Mouse (Mus musculus) forebrain, embryonic 15.5 days (tissue): ENCODE results near the gene Rev3l. TPM values are rescaled to one million over a fixed set of nuclear protein-coding genes. Genes with fewer than 3 reads are reported as not detected.
A peak's percentile ranks its signal among the peaks of the same experiment; 100 is the strongest.

Experiments
- ATAC-seq: fragments of 200-750 bp; cut with Nextera tagmentation; replicated peaks from 2 replicates; pipeline ENCODE4 v1.8.0; 2017; ENCODE audit warnings: mild to moderate bottlenecking, moderate TSS enrichment, moderate library complexity
- H3K27ac ChIP-seq: fragments of 300-500 bp; sonication (generic); replicated peaks from 2 replicates; pipeline ENCODE4 v1.5.1; 2015; ENCODE audit warnings: mild to moderate bottlenecking, inconsistent platforms
- H3K27me3 ChIP-seq: fragments of 300-500 bp; sonication (generic); 2 replicates; pipeline ENCODE4 v1.6.1; 2015; ENCODE audit warnings: inconsistent platforms
- H3K36me3 ChIP-seq: fragments of 300-500 bp; sonication (generic); 2 replicates; pipeline ENCODE4 v1.6.1; 2015; ENCODE audit warnings: mild to moderate bottlenecking, inconsistent platforms
- H3K4me1 ChIP-seq: fragments of 300-500 bp; sonication (generic); 2 replicates; pipeline ENCODE4 v1.6.1; 2015; ENCODE audit warnings: inconsistent platforms
- H3K4me2 ChIP-seq: fragments of 300-500 bp; sonication (generic); replicated peaks from 2 replicates; pipeline ENCODE4 v1.6.1; 2015; ENCODE audit warnings: mild to moderate bottlenecking, inconsistent platforms
- H3K4me3 ChIP-seq: fragments of 300-500 bp; sonication (generic); 2 replicates; pipeline ENCODE4 v1.5.1; 2015; ENCODE audit warnings: mild to moderate bottlenecking, inconsistent platforms
- H3K9ac ChIP-seq: fragments of 300-500 bp; sonication (generic); replicated peaks from 2 replicates; pipeline ENCODE4 v1.6.1; 2015; ENCODE audit warnings: mild to moderate bottlenecking, inconsistent platforms
- H3K9me3 ChIP-seq: fragments of 300-500 bp; sonication (generic); 2 replicates; pipeline ENCODE4 v1.6.1; 2016; ENCODE audit warnings: inconsistent platforms
- WGBS: fragments of 180-500 bp; shearing (Covaris S2); methylation state at CpG from one replicate; pipeline ENCODE4 v1.1.7; 2015; ENCODE audit warnings: mixed read lengths; 5-methylcytosine and 5-hydroxymethylcytosine counted together
- polyA plus RNA-seq: library from polyadenylated mRNA; unstranded; fragments of >200 nt; fragmentation: Nextera tagmentation; extraction: Ambion mirVana; gene quantifications from 2 replicates; pipeline ENCODE4 v1.2.1, GENCODE M21; 2015

Gene Rev3l
- 24.1 and 26.4 TPM in 2 replicates for polyA plus RNA-seq

- H3K9me3 ChIP-seq = no peaks in the 10 kb centered on the region
- H3K9ac ChIP-seq = peak within 1 kb of the TSS; percentile 96
- no peaks in the 10 kb centered on the region for H3K27me3 ChIP-seq
- peak within 1 kb of the TSS; percentile 92 for H3K4me3 ChIP-seq
- H3K4me2 ChIP-seq = peak within 1 kb of the TSS; percentile 64
- H3K27ac ChIP-seq = peak within 1 kb of the TSS; percentile 100
- peaks cover 26% of the 10 kb centered on the region for H3K4me1 ChIP-seq
- WGBS = under 1% methylated on average over 48 of the region's 64 CpGs
- peak; percentile 85 for ATAC-seq
- no peaks in the 10 kb centered on the region for H3K36me3 ChIP-seq
Observed at GRCm38 (mm10) chr10:39731736-39732265, at the start of gene Rev3l. TSS of gene Rev3l (plus strand) at chr10:39732118.

DNA sequence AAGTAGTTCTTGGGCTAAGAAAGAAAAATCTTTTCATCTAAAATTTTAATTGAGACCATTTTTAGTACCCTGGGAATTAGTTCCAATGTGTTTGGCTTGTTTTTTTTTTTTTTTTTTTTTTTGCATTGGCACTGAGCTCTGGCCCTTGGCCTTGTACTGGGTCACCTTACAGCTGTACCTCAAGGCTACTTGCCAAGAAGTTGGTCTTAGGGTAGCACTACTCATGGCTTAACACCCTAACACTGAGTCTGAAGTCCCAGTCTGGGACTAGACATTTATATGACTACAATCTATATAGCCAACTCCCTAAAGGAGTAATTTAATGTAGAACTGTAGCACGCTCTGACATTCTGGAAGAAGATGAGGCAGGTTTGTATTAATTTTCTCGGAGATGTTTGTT, 49.4 kb upstream of the Rev3l start:
- Histone ChIP-seq H3K27me3 (no peaks in the 10 kb centered on the region), H3K9ac (no peak overlapping the region), H3K36me3 (0 out of 2 replicates have a peak, but pooled peaks cover 2% of the 10 kb centered on the region), H3K4me2 (no peak overlapping the region), H3K27ac (no peak overlapping the region), H3K4me3 (no peak overlapping the region), H3K9me3 (no peaks in the 10 kb centered on the region), H3K4me1 (0 out of 2 replicates have a peak, but pooled peaks cover 3% of the 10 kb centered on the region)
- ATAC-seq = no peak
- 92% methylated on average over 2 of the region's 2 CpGs for WGBS

GRCm38 (mm10) chr10:39683481-39683880, 48.4 kb upstream of the Rev3l start:
- no peak for ATAC-seq
- 95% methylated on average over 2 of the region's 2 CpGs for WGBS
- Histone ChIP-seq H3K4me2 (no peak overlapping the region), H3K4me1 (0 out of 2 replicates have a peak, but pooled peaks cover 3% of the 10 kb centered on the region), H3K9ac (no peak overlapping the region), H3K36me3 (0 out of 2 replicates have a peak, but pooled peaks cover 2% of the 10 kb centered on the region), H3K27ac (no peak overlapping the region), H3K4me3 (no peak overlapping the region), H3K27me3 (no peaks in the 10 kb centered on the region), H3K9me3 (no peaks in the 10 kb centered on the region)

DNA sequence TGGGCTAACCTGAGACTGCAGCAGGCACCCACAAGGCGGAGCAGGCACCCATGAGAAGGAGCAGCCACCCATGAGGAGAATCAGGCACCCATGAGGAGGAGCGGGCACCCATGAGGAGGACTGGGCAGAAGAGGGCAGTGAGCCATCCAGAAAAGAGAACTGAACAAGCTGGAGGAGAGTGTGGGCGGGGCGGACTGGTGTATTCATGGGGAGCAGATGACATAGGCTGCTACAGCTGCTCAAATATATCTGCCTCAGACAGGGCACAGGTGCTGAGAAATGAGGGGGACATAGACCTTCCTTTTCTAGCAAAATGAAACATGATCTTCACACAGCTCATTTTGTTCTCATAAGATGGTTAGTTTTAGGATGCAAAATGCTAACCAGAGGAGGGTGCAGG, 45.1 kb upstream of the Rev3l start:
- Histone ChIP-seq H3K36me3 (no peaks in the 10 kb centered on the region), H3K27me3 (no peaks in the 10 kb centered on the region), H3K27ac (no peak overlapping the region), H3K4me1 (0 out of 2 replicates have a peak, but pooled peaks cover 3% of the 10 kb centered on the region), H3K9me3 (no peaks in the 10 kb centered on the region), H3K9ac (no peak overlapping the region), H3K4me2 (no peak overlapping the region), H3K4me3 (no peak overlapping the region)
- 95% methylated on average over 4 of the region's 4 CpGs for WGBS
- no peak for ATAC-seq

DNA sequence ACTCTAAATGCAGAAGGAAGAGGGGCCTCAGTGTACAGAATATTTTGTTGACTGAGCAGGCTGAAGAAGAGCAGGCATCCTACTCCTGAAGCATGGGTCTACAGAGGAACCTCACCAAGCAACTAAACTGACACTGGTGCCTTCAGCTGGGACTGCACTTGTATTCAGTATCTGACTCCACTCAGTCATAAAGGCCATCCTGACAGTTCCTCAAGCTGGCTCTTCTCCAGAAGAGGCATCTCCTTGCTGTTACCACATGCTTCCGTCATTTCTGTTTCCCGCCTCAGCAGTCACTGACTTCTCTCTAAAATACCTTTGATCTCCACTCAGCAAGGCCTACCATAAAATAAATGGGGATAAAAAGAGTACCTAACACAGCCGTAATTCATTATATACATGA, 44.1 kb upstream of the Rev3l start:
- no peak overlapping the region for H3K4me3 ChIP-seq
- H3K4me1 ChIP-seq = 0 out of 2 replicates have a peak, but pooled peaks cover 3% of the 10 kb centered on the region
- 74% methylated on average over 3 of the region's 3 CpGs for WGBS
- no peaks in the 10 kb centered on the region for H3K36me3 ChIP-seq
- no peak overlapping the region for H3K27ac ChIP-seq
- no peaks in the 10 kb centered on the region for H3K27me3 ChIP-seq
- no peaks in the 10 kb centered on the region for H3K9me3 ChIP-seq
- H3K4me2 ChIP-seq = no peak overlapping the region
- ATAC-seq = no peak
- H3K9ac ChIP-seq = no peak overlapping the region

DNA sequence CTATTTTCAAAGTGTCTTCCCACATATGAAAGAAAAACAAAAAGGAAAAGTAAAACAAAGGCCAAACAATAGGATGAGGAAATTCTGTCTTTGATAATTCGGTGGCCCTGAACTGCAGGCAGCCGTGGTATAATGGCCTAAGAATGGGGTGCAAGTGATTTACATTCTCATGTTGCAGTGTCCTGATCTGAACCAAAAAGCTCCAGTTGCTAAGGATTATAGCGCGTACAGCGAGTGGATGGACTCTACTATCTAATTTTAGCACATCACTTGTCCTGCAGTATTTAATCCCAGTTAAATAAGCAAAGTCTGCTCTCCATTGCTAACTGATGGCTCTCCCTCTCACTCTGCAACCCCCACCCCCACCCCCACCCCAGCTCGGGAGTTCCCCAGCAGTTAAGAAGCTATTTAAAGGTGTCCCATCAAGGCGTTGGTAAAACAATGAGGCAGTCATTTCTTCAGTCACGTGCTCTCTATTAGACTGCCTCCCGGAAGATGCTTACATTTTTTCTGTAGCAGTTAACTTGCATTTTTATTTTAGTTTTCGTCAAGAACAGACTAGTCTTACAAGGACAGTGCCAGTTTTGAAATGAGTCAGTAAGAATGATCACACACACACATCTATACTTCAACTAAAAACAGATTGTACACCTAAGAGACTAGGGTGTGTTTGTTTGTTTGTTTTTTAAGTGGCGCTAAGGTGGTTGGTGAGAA, 40.4 kb upstream of the Rev3l start:
- WGBS = 46% methylated on average over 11 of the region's 11 CpGs
- Histone ChIP-seq H3K4me1 (no peaks in the 10 kb centered on the region), H3K27me3 (no peaks in the 10 kb centered on the region), H3K4me2 (no peak overlapping the region), H3K4me3 (no peak overlapping the region), H3K9me3 (no peaks in the 10 kb centered on the region), H3K27ac (no peak overlapping the region), H3K9ac (no peak overlapping the region), H3K36me3 (no peaks in the 10 kb centered on the region)
- no peak for ATAC-seq

DNA sequence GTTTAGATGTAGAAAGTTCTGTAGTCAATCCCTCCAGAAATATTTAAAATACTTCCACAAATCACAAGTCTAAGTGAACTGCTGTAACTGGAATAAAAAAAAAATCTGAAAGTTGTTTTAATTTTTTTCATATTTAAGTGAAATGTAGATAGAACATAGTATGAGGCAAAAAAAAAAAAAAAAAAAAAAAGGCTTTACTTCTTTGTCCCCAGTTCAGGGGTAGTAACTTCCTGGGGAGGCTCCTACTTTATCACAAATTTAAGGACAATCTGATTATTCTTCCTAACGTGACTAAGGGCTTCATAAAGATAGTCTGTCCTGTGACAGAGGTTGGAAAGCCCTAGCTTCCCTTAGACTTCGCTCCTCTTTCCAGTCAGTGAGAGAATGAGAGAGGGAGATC, 39.8 kb upstream of the Rev3l start:
- Histone ChIP-seq H3K27me3 (no peaks in the 10 kb centered on the region), H3K27ac (no peak overlapping the region), H3K9me3 (no peaks in the 10 kb centered on the region), H3K4me2 (no peak overlapping the region), H3K4me3 (no peak overlapping the region), H3K36me3 (no peaks in the 10 kb centered on the region), H3K4me1 (no peaks in the 10 kb centered on the region), H3K9ac (no peak overlapping the region)
- WGBS = 86% methylated on average over 2 of the region's 2 CpGs
- ATAC-seq = no peak

DNA sequence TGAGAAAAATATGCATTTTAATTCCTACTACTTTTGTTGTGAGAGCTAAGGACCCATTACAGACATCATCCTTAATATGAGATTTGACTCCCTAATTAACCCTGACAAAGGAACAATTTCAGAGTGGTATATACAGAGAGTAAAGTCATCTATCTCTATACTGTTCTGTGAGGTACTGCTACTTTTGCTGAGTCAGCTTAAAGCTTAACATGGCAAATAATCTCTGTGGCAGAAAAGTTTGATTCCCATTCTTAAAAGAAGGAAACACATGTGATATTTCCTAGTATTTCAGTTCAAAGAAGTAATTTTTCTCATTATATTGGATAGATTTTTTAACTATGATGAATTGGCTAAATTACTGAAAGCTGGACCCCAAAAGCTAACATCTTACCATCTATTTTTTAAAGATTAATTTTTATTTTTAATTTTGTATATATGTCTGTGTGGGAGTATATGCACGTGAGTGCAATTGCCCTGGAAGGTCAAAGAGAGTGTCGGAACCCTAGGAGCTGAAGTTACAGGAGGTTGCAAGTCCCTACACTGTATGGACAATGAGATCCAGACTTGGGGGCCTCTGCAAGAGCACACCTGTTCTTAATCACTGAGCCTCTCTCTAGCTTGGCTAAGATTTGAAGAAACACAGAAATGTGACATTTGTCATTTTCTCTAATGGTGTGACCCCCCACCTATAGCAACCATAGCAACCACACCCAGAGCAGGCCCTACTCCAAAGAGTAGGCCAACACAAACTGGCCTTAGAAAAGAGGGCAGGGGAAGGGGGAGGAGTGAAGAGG, 24.0 kb upstream of the Rev3l start:
- 92% methylated on average over 2 of the region's 2 CpGs for WGBS
- Histone ChIP-seq H3K9ac (no peak overlapping the region), H3K36me3 (no peaks in the 10 kb centered on the region; the same call in 1 of the 2 replicates), H3K9me3 (no peaks in the 10 kb centered on the region), H3K4me2 (no peak overlapping the region), H3K4me3 (no peak overlapping the region), H3K4me1 (no peaks in the 10 kb centered on the region), H3K27me3 (no peaks in the 10 kb centered on the region), H3K27ac (no peak overlapping the region)
- ATAC-seq = no peak

DNA sequence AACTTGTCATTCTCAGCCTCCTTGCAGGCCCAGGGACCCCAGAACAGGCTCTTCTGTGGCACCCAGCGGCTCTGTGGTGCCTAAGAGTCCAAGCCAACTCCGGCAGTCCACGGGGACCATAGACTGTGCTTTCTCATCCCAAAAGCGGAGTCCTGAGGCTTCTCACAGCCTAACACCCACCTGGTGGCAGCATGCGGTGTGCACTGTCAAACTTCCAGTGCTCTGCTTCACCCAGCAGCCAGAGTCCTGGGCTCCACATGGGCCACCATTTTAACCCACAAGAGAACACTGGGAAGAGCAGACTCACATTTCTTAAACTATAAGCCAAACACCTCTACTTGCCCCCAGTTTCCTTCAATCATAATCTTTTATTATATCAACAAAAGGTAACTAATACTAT, 15.0 kb upstream of the Rev3l start:
- ATAC-seq = no peak
- Histone ChIP-seq H3K27ac (no peak overlapping the region), H3K4me3 (no peak overlapping the region), H3K27me3 (no peaks in the 10 kb centered on the region), H3K4me1 (no peaks in the 10 kb centered on the region), H3K36me3 (no peaks in the 10 kb centered on the region), H3K9ac (no peak overlapping the region), H3K9me3 (no peaks in the 10 kb centered on the region), H3K4me2 (no peak overlapping the region)
- 76% methylated on average over 5 of the region's 5 CpGs for WGBS

GRCm38 (mm10) chr10:39730976-39731735, 762 bp upstream of the Rev3l start:
- Histone ChIP-seq H3K27me3 (no peaks in the 10 kb centered on the region), H3K9ac (peak overlapping the region; percentile 96), H3K4me2 (peak overlapping the region; percentile 64), H3K27ac (peak overlapping the region; percentile 100), H3K4me3 (peak overlapping the region; percentile 92), H3K4me1 (peaks cover 26% of the 10 kb centered on the region), H3K36me3 (no peaks in the 10 kb centered on the region), H3K9me3 (no peaks in the 10 kb centered on the region)
- under 1% methylated on average over 58 of the region's 66 CpGs for WGBS
- peak; percentile 88 for ATAC-seq

GRCm38 (mm10) chr10:39732266-39733100, 565 bp downstream of the Rev3l start:
- peak overlapping the region; percentile 96 for H3K9ac ChIP-seq
- WGBS = under 1% methylated on average over 103 of the region's 105 CpGs
- peaks cover 26% of the 10 kb centered on the region for H3K4me1 ChIP-seq
- H3K27ac ChIP-seq = peak overlapping the region; percentile 100
- H3K36me3 ChIP-seq = no peaks in the 10 kb centered on the region
- H3K27me3 ChIP-seq = no peaks in the 10 kb centered on the region
- ATAC-seq = peak; percentile 66
- peak overlapping the region; percentile 92 for H3K4me3 ChIP-seq
- H3K9me3 ChIP-seq = no peaks in the 10 kb centered on the region
- H3K4me2 ChIP-seq = peak overlapping the region; percentile 54
